Mouse (Mus musculus): ENCODE measurements around the gene Shank1. TPM values are rescaled to one million over a fixed set of nuclear protein-coding genes. Genes with fewer than 3 reads are reported as not detected.

Gene Shank1
- total RNA-seq, 2 experiments from 2014 or later = 2.1 to 2.7 TPM

GRCm38 (mm10) chr7:44373889-44374652, 64.0 kb downstream of the Shank1 start:
- peak; percentile 92 to 96 for DNase-seq

- no peak for DNase-seq
Measured at GRCm38 (mm10) chr7:44374756-44375155, 64.7 kb downstream of the Shank1 start.

GRCm38 (mm10) chr7:44375207-44375606, 65.2 kb downstream of the Shank1 start:
- no peak for DNase-seq

- no peak for DNase-seq
Measured at GRCm38 (mm10) chr7:44375793-44376192, 65.7 kb downstream of the Shank1 start.

GRCm38 (mm10) chr7:44378290-44378689, 68.2 kb downstream of the Shank1 start:
- DNase-seq = peak; percentile 71 to 79

- DNase-seq = peak in 1 of 2 experiments; percentile 19
Measured at GRCm38 (mm10) chr7:44382541-44382940, 72.5 kb downstream of the Shank1 start.

GRCm38 (mm10) chr7:44383980-44384715, 74.1 kb downstream of the Shank1 start, which contains the start of gene Syt3:
Syt3 (plus strand) TSS chr7:44384102.
- peak; percentile 68 to 81 for DNase-seq

- no peak for DNase-seq
Measured at GRCm38 (mm10) chr7:44384716-44385059, 74.6 kb downstream of the Shank1 start.

GRCm38 (mm10) chr7:44385720-44386119, 75.7 kb downstream of the Shank1 start, which contains the start of gene 1700008O03Rik:
1700008O03Rik (minus strand) TSS chr7:44385820.
- no peak for DNase-seq

GRCm38 (mm10) chr7:44391831-44392230, 81.8 kb downstream of the Shank1 start:
- DNase-seq = no peak

- DNase-seq = no peak
Measured at GRCm38 (mm10) chr7:44392341-44392740, 82.3 kb downstream of the Shank1 start.

- no peak for DNase-seq
Measured at GRCm38 (mm10) chr7:44393284-44393683, 83.2 kb downstream of the Shank1 start.

GRCm38 (mm10) chr7:44398570-44398969, 88.5 kb downstream of the Shank1 start:
- peak; percentile 43 to 63 for DNase-seq

- DNase-seq = no peak
Measured at GRCm38 (mm10) chr7:44401673-44402072, 91.6 kb downstream of the Shank1 start.

- peak; percentile 85 to 92 for DNase-seq
Measured at GRCm38 (mm10) chr7:44405346-44406014, 95.4 kb downstream of the Shank1 start.

- no peak for DNase-seq
Measured at GRCm38 (mm10) chr7:44406015-44406355, 95.9 kb downstream of the Shank1 start.

Other genes with a start within 250 kb of the Shank1 start
- not detected for gene Klk1b21, start 207.9 kb upstream of the Shank1 start, total RNA-seq (2021)
- not detected for gene Klk1b22, start 197.6 kb upstream of the Shank1 start, total RNA-seq (2021)
- gene Klk1b16, start 173.5 kb upstream of the Shank1 start, total RNA-seq (2021) = not detected
- not detected for gene Klk1b24, start 122.0 kb upstream of the Shank1 start, total RNA-seq (2021)
- gene Klk1b3, start 112.1 kb upstream of the Shank1 start, total RNA-seq (2021) = not detected
- not detected for gene Klk1b4, start 102.8 kb upstream of the Shank1 start, total RNA-seq (2021)
- gene Klk1b5, start 94.3 kb upstream of the Shank1 start, total RNA-seq (2021) = not detected
- under 1 TPM in 1 of 2 experiments, not detected in 1; 0.60 TPM for gene Klk1, start 84.9 kb upstream of the Shank1 start, total RNA-seq (2021)
- gene Gm36864, start 74.1 kb upstream of the Shank1 start, total RNA-seq (2021) = not detected
- under 1 TPM; 0.25 to 0.28 TPM for gene 1700028J19Rik, start 63.6 kb upstream of the Shank1 start, total RNA-seq (2021)
- gene 2410002F23Rik, start 63.5 kb upstream of the Shank1 start, total RNA-seq (2021) = 10 to 100 TPM in 1 of 2 experiments, 1 to 10 TPM in 1; 8.1 to 11.5 TPM
- not detected for gene Acp4, start 52.9 kb upstream of the Shank1 start, total RNA-seq (2021)
- not detected for gene Gm15517, start 48.8 kb upstream of the Shank1 start, total RNA-seq (2021)
- gene Clec11a, start 3.4 kb upstream of the Shank1 start, total RNA-seq (2021) = under 1 TPM; 0.69 to 0.87 TPM
- 1 to 10 TPM; 2.3 to 2.9 TPM for gene Syt3, start 73.8 kb downstream of the Shank1 start, total RNA-seq (2021)
- under 1 TPM; 0.30 to 0.31 TPM for gene 1700008O03Rik, start 75.6 kb downstream of the Shank1 start, total RNA-seq (2021)
- 10 to 100 TPM; 31.2 to 66.0 TPM for gene Lrrc4b, start 118.8 kb downstream of the Shank1 start, total RNA-seq (2021)
- gene Aspdh, start 155.1 kb downstream of the Shank1 start, total RNA-seq (2021) = 1 to 10 TPM in 1 of 2 experiments, under 1 TPM in 1; 0.41 to 1.4 TPM
- gene Josd2, start 157.7 kb downstream of the Shank1 start, total RNA-seq (2021) = 100 to 1,000 TPM in 1 of 2 experiments, 10 to 100 TPM in 1; 98.6 to 108 TPM
- gene Emc10, start 186.3 kb downstream of the Shank1 start, total RNA-seq (2021) = 10 to 100 TPM; 79.6 to 85.6 TPM
- 1 to 10 TPM; 1.6 to 4.3 TPM for gene Fam71e1, start 186.3 kb downstream of the Shank1 start, total RNA-seq (2021)
- 10 to 100 TPM; 10.2 to 10.8 TPM for gene Mybpc2, start 214.4 kb downstream of the Shank1 start, total RNA-seq (2021)
- gene Spib, start 221.8 kb downstream of the Shank1 start, total RNA-seq (2021) = 1 to 10 TPM in 1 of 2 experiments, under 1 TPM in 1; 0.37 to 4.8 TPM
- 10 to 100 TPM; 12.6 to 16.2 TPM for gene Pold1, start 238.6 kb downstream of the Shank1 start, total RNA-seq (2021)
- gene Nr1h2, start 243.7 kb downstream of the Shank1 start, total RNA-seq (2021) = 10 to 100 TPM; 43.9 to 47.3 TPM

Data from heart, adult 18-20 months (tissue).